Mouse (Mus musculus) mouse embryonic stem cell (cell line): ENCODE data around the gene Phf21a.

Experiments used
- in situ Hi-C, 2 experiments: fragments of 300-500 bp; cut with MboI; formaldehyde crosslinking; loops; 1 replicate in 1 of 2; 3 replicates in 1 of 2; pipeline ENCODE4 v1.14.3; 2019 to 2020; ENCODE audit warnings: low sequenced_read_pairs in 2 of 2, low pct_unique_long_range_greater_than_20kb in 1 of 2, mixed read lengths in 1 of 2; ENCODE audit not compliant: unreplicated experiment in 1 of 2

Phf21a gene

DNA sequence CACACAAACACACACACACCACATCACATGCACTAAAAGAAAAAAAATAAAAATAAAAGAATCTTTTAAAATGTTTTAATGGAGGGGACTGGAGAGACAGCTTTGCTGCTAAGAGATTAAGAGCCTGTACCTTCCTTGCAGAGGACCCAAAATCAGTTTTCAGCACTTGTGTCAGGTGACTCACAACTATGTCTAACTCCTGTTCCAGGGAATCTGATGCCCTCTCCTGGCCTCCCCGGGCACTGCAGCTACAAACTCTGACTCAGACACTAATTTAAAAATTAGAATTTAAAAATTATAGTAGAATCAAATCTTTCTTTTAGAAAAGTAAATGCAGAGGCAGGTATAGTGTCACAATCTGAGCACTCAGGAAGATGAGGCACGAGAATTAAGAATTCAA is 229.8 kb downstream of the Phf21a start:
- in situ Hi-C loops, result no loop called here

DNA sequence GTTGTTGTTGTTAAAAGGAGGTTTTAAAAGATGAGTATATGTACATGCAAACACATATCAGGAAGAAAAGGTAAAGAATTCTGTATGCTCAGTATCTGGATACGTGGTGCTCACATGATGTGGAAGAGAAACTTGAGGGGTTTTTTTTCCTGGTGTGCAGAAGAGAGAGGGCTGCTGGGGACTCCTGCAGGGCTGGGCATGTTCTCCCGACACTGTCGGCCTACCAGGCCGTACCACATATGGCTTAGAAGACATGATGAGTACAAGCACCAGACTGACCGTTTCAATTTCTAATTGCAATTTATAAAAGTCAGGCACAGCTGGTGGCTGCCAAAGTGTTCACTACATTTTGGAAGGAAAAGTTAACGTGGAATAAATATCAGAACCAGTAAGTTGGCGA is 232.8 kb downstream of the Phf21a start:
- in situ Hi-C loops, result no loop called here

DNA sequence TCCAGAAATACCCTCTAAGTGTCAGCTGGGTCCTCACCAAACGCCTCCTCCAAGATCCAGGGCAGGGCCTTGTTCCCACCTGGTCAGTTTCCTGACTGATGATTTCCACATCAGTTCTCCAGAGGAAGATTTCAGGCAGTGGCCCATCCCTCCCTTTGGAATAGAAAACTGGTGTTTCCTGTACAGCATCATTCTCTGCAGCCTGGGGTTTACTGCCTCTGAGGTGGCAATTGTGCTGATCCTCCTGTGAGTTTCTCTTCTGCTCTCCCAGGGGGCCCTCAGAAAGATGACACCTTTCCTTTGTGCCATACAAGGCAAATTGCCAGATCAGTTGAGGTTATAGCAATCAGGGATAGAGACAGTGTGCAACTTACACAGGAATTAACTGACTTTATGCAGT is 233.3 kb downstream of the Phf21a start:
- in situ Hi-C loops, result no loop called here

DNA sequence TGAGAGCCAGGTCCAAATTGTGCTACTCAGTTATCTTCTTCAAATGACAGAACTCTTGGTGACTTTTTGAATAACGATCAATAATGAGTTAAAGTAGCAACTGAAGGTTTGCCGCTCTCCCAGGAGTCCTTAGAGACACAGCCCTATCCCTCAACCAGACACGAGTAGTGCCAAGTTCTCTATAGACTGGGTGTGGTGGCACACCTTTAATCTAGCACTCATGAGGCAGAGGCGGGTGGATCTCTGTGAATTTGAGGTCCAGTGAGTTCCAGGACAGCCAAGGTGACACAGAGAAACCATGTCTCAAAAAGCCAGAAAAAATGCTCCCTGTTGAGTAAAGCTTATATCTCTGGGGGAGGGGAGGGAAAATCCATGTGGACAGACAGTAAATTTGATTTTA is 234.7 kb downstream of the Phf21a start:
- in situ Hi-C loops, result no loop called here

DNA sequence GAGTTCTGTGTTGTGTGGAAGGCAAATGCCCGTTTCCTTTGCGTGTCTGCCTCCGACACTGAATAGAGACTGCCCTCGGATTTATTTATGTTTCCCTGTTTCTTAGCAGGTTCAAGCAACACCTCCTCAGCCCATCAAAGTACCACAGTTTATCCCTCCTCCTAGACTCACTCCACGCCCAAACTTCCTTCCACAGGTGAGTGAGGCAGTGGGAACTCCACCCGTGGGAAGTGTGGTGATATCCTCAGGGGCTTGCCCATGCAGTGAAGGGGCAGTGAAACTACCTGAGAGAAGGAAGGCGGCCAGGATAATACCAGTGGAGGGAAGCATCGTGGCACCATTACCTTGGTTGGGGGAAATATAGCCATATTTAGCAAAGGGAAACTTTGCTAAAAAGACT is 235.3 kb downstream of the Phf21a start:
- in situ Hi-C loops, result no loop called here

DNA sequence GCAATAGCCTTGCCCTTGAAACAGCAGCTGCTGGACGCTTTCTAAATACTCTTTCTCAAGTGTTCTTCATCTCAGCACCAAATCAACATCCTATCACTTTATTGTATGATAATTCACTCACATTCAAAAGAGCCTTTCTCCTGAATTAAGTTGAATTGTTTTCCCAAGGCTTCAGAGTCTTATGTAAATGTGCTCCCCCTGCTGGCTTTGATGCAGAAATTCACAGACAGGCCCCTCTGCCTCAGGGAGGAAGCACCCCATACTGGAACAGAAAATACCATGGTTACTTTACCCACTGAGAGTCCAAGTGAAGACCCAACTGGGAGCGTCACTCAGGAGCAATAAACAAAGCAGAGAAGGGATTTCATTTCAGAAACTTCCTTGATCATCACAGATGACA is 237.9 kb downstream of the Phf21a start:
- in situ Hi-C loops, result no loop called here

DNA sequence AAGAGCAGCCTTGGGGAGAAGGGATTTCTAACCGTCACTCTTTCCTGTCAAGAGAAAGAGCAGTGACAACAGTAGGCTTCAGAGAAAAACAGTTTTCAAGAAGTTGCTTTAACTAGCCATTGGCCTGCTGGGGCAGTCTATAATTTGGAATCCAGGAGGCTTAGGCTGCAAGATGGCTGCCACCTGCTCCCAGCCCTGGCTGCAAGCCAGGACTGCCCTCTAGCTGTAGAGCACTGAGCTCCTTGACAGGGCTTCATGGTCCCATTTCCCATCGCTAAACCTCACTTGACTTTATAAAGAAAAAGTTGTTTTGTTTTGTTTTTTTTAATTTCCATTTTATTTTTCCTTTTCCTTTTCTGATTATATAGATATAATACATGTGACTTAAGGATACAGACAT is 238.5 kb downstream of the Phf21a start:
- in situ Hi-C loops, result no loop called here

DNA sequence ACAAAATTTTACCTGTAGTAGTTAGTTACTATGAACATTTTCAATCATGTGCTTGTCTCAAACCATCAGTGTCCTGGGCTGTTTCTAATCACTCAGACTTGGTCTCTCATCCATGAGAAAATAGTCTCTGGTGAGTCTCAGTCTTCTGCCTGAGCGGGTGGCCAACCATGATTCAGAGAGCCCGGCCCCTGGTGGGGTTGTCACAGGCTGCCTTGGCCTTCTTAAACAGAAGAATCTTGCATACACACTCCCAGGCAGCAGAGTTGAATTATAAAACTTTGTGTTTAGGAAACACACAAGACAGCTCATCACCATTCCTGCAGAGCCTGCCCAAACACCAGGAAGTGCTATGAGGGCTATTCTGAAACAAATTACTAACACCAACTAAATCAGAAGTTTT is 239.0 kb downstream of the Phf21a start:
- in situ Hi-C loops, result no loop called here

DNA sequence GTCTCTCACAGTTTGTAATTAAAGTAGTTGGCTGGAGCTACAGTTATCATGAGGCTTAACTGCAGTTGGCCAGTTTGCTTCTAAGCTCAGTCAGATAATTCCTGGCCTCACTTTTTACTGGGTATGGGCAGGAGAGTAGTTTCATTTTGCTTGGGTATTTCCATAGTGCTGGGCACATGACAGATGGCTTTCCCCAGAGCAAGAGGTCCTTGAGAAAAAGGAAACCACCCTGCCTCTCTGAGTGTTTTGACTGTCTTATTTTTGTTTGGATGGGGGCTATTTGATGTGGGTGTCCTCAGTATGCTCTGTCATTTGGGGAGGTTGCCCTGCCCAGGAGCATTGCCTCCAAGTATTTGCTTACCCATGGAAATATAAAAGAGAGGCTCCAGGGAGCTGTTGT is 249.5 kb downstream of the Phf21a start:
- in situ Hi-C loops, result no loop called here

DNA sequence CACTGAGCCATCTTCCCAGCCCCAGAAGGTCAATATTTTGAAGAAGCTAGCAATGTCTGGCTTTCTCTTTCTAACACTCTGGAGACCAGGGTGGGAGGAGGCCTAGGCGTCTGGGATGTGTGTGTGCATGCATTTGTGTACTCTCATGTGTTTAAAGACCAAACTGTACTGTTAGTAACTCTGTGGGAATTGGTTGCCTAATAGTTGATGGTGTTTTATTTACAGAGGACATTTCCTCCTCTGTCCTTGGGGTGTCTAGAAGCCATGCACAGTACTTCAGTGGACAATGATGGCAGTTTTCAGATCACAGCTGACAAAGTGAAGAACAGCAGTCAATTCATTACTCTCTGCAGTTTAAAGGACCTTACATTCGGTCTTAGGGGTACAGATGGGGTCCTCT is 254.3 kb downstream of the Phf21a start:
- in situ Hi-C loops, result no loop called here

DNA sequence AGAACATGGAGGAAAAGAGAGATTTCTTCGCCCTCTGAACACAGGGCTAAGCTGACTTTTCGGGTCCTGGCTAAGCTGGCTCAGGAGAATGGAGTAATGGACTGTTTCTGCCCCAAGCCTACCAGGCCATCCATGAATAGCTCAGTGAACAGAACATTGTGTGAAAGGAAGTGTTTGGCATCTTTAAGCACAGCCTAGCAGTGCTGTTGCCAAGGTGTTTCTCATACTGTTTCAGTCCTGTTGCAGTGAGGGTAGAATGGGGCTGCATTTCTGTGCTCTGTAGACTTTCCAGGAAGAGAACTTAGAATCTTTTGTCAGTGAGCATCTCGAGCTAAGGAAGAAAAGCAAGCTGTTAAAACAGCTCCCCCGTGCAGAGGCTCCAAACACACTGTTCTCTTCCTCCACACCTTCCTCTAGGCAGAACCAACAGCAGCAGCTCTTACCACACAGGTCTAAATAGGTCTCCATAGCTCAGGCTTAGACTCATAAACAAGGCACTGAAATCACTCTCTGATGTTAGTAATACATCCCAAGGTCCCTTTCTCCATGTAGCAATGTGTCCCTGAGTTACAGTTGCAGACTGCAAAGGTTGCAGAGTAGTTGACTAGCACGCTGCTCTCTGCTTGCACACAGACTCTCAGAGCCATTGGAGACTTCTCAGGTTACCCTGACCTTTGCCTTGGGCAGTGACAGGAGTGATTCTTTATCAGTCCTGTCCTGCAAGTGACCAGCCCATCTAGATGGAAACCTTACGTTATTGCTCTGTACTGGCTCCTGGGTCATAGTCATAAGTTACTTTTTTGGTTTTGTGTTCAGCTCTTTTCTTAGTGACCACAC is 256.9 kb downstream of the Phf21a start:
- in situ Hi-C loops, result no loop called here

DNA sequence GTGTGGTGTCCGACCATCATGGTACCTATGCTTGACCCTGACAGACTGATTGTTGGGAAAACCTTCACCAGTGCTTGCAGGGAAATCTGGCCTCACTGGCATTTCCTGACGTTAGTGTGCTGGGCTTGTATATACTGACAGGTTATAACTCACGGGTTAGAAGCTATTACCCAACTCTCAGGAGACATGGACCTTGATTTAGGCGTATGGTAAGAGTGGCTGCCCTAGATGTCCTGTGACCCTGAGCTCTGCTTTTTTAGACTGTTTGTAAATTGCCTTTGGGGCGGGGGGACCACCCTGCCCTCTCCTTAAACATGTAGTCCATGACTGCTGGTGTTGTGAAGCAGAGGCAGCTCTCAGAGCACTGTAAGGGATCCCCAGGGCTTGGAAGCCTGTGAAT is 257.8 kb downstream of the Phf21a start:
- in situ Hi-C loops, result no loop called here

DNA sequence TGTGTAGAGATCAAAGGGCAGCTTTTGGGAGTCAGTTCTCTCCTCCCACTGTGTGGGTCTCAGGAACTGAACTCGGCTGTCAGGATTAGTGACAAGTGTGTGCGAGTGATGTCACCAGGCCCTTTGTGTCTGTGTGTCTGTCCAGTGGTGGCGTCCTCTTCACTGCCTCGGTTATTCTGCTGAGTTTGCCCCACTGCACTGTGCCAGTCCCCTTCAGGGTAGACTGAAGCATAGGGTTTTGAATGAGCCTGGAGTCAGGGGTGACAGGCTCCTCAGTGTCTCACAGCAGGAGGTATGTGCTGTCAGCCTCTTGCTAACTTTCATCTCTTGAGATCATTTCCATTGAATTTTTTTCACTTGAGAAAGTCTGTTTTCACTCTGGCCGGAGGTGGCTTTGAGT is 260.5 kb downstream of the Phf21a start:
- in situ Hi-C loops, result no loop called here

DNA sequence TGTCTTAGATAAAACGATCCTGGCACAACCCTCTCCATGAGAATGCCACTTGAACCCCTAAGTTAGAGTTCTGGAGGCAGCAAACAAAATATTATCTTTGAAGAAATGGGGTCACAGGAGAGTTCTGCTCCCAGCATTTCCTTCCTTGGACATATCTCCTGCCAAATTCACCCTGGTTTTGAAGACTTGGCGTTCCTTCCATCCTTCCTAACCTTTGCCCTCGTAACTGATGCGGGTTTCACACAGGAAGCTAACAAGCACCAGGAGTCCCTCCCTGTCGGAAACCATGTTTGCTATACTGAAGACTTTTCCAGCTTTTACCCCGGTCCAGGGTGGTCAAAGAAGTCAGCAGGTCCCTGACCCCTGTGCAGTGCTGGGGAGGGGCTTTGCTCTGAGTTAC is 261.3 kb downstream of the Phf21a start:
- in situ Hi-C loops, result no loop called here

DNA sequence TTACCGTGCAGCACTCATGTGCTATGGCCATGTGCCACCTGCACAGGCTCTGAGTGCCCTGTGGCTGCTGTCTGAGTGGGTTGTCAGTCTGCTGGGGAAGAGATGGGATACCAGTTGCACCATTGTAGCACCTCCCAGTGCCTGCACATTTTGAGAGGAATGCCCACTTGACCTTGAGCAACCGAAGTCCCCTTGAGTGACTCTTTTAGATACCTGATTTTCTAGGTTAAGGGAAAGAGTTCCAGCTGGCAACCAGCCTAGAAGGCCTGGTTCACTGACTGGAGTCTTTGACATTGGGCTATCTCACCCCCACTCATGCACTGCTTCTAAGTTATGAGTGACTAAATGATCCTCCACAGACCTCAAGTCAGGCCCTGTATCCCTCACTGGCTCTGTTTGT is 266.4 kb downstream of the Phf21a start:
- in situ Hi-C loops, result no loop called here

DNA sequence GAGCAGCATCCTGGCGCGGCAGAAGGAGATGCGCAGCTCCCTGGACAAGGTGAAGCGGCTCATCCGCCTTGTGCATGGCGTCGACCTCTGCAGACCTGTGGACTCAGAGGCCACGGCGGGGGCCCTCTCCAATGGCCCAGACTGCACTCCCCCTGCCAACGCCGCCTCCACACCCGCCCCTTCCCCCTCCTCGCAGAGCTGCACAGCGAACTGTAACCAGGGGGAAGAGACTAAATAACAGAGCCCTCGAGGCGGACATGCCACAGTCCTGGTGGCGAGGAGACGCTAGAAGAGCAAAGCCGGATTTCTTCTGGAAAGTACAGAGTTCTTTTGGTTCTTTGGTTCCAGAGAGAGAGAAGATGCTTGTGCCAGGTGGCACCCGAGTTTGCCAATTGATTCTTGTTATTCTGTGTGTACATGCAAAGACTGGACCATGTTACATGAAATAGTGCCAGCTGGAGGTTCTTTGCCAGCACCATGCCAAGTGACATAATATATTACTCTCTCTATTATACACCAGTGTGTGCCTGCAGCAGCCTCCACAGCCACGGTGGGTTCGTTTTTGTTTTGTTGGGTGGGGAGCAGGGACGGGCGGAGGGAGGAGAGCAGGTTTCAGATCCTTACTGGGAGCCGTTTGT is 267.4 kb downstream of the Phf21a start:
- in situ Hi-C loops, result no loop called here

DNA sequence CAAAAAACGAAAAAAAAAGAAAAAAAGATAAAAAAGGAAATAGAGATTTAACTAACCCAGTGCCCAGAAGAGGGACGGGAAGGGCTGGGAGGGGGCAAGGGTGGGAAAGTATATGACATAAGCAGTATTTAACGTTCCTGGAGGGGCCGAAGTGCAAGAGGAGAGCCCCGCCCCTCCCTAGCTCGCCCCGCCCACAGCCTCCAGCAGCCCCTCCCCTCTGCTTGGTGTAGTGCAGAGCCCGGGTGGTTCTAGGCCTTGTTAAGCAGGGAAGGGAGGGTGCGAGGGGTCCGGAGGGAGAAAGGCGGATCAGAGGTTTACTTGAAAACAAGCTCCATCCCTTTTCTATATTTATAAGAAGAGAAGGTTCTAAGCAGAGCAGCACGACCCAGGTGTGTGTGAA is 268.0 kb downstream of the Phf21a start:
- in situ Hi-C loops, result no loop called here

DNA sequence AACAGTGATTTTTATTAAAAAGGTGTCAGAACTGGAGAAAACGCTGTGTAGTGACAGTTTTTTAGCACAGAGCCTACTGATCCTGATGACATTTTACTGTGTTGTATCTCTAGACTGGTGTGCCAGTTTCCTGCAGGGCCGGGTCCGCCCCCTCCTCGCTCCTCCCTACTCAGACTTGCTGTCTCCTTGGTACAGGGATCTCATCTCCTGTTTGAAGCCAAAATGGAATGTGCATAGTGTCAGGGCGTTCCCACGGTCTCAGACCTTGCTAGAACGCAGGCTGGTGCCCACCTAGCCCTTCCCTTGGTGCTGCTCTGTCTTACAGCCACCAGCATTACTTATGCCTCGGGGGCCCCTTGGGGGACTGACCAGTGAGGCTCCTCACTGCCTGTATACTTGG is 268.9 kb downstream of the Phf21a start:
- in situ Hi-C loops, result no loop called here

DNA sequence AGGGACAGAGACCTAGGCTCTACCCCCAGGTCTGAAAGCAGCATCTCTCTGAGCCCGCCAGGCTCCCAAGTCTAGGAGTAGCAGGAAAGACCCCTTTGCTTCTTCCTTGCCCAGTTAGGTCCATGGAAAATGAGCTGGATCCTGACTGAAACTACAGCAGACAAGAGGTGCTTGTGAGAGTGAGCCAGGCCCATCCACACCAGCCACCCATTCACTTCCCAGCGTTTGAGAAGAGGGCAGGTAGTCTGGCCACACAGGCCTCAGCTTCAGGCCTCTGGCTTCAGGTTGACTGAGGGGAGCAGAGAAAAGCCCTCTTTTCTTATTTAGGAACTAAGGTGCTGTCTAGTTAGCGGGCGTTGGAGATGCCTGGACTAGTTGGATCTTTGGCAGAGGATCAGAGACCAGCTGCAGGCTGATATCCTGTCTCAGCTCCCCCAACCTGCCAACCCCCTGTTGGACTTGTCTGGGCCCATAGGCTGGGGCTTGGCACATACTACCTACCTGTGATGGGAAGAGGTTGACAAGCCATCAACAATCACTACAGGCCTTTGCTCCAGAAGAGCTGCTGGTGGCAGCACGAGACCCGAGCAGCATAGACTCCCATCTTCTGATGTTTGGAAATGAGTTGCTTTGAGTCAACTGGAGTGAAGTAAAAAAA is 269.8 kb downstream of the Phf21a start:
- in situ Hi-C loops, result no loop called here

DNA sequence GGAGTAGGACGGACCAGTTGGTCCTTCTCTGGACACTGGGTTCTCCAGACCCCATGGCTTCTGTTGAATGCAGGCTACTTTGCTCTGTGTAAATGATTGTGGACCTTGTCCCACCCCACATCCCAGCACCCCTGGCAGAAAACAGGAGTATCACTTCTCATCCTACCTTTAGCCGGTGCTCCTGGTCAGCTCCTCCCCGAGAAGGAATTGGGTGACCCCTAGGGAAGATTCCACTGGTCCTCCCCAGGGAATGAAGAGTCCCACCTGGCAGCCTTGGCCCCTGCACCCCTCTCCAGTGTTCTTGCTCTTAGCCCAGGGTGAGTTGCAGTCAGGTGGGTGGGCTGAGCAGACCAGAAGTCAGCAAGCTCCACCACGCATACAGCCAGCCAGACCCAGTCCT is 271.2 kb downstream of the Phf21a start:
- in situ Hi-C loops, result no loop called here
